ENCODE assay signal across 9 mouse cellular contexts in genomic region chr1:37479074-37479473, GRCm38 (mm10). TPM values are rescaled to one million over a fixed set of nuclear protein-coding genes. Genes with fewer than 3 reads are reported as not detected.
DNase-seq lines count a peak whose midpoint lies in the region; ATAC-seq and TF ChIP-seq lines count a peak whose summit lies in the region.
"Had no signal": no experiment of that assay in that cellular context is flagged by ENCODE, and none has a peak within 500 bp of the region (broad histone marks: within the 10 kb centered on the region; RNA-seq: fewer than 3 reads in every experiment).

No protein-coding gene starts in this region.

- 19% methylated on average over 9 of the region's 9 CpGs for WGBS in liver, embryonic 15.5 days (ENCODE audit: insufficient replicate concordance)

- H3K4me1 ChIP-seq in liver, embryonic 15.5 days (replicated peaks), result peaks cover 56% of the 10 kb centered on the region

- H3K9me3 ChIP-seq in liver, embryonic 15.5 days (replicated peaks), result no peaks in the 10 kb centered on the region
- H3K9me3 ChIP-seq: heart, embryonic 13.5 days had no signal

- peak overlapping the region; percentile 28; the same call in 1 of the 2 replicates for H3K9ac ChIP-seq in liver, embryonic 15.5 days
- H3K9ac ChIP-seq: heart, embryonic 13.5 days had no signal

- H3K4me3 ChIP-seq in gastrocnemius, adult 2 months, result no peak overlapping the region
- H3K4me3 ChIP-seq in liver, embryonic 15.5 days (replicated peaks), result peak overlapping the region; percentile 51
- H3K4me3 ChIP-seq: heart, embryonic 13.5 days had no signal

- DNase-seq in gastrocnemius, adult 2 months, result no peak
- DNase-seq in gastrocnemius, postnatal 25 days, result no peak
- DNase-seq in spleen, postnatal 4 days (ENCODE audit: low spot score in 2 of 2), result peak; percentile 68 to 81
- DNase-seq in spleen, postnatal 14 days (ENCODE audit: low spot score in 2 of 2), result no peak
- DNase-seq in thymus, adult 18-20 months, result peak; percentile 39 to 60
- DNase-seq in adrenal gland, postnatal 36 days, result no peak
- DNase-seq in heart, adult 11 months, result no peak

- peak; percentile 53 for TF ChIP-seq CTCF in gastrocnemius, adult 2 months (IDR thresholded peaks at IDR 0.05)

- peak; percentile 65 for ATAC-seq in liver, embryonic 15.5 days (ENCODE audit: insufficient read depth)

- H3K27me3 ChIP-seq in liver, embryonic 15.5 days, result no peaks in the 10 kb centered on the region
- H3K27me3 ChIP-seq: heart, embryonic 13.5 days had no signal

- intact Hi-C loops in gastrocnemius, adult 2 months (cut with DNase I), result no loop called here

- peak overlapping the region; percentile 80 for H3K4me2 ChIP-seq in liver, embryonic 15.5 days

- no peak overlapping the region for H3K27ac ChIP-seq in gastrocnemius, adult 2 months
- peak overlapping the region; percentile 91 for H3K27ac ChIP-seq in liver, embryonic 15.5 days (replicated peaks)

- H3K36me3 ChIP-seq in liver, embryonic 15.5 days (replicated peaks), result no peaks in the 10 kb centered on the region
- H3K36me3 ChIP-seq: heart, embryonic 13.5 days had no signal

RNA-seq across cellular contexts. Expression of gene Unc50, which starts 49.1 kb away (rescaled TPM):
- 10 to 100 TPM; 14.2 to 16.6 TPM for total RNA-seq in gastrocnemius, adult 2 months (2021)
- 10 to 100 TPM; 13.8 to 17.4 TPM for total RNA-seq in gastrocnemius, postnatal 25 days (2021)
- polyA plus RNA-seq in liver, embryonic 15.5 days (2015; fragmentation: Nextera tagmentation; extraction: Ambion mirVana), result 68.6 and 70.6 TPM in 2 replicates
- 10 to 100 TPM; 65.1 to 73.8 TPM for total RNA-seq in adrenal gland, postnatal 36 days (2021)

RNA-seq across cellular contexts. Expression of gene Coa5, which starts 49.2 kb away (rescaled TPM):
- 10 to 100 TPM; 81.0 to 88.5 TPM for total RNA-seq in gastrocnemius, adult 2 months (2021)
- total RNA-seq in gastrocnemius, postnatal 25 days (2021), result 100 to 1,000 TPM in 1 of 2 experiments, 10 to 100 TPM in 1; 93.4 to 112 TPM
- 25.6 and 26.0 TPM in 2 replicates for polyA plus RNA-seq in liver, embryonic 15.5 days (2015; fragmentation: Nextera tagmentation; extraction: Ambion mirVana)
- total RNA-seq in adrenal gland, postnatal 36 days (2021), result 100 to 1,000 TPM; 103 to 112 TPM

Comparison
In these comparisons a context has a peak if more than half of its experiments do, and no peak if none do; other contexts are left out.
1. DNase-seq: peak in spleen, postnatal 4 days (2 of 2) and thymus, adult 18-20 months (2 of 2); none in gastrocnemius, adult 2 months (single experiment), gastrocnemius, postnatal 25 days (single experiment), spleen, postnatal 14 days (0 of 2), adrenal gland, postnatal 36 days (0 of 2) and heart, adult 11 months (single experiment).